Mouse (Mus musculus): Measurements from ENCODE around the gene Hpse.

Hpse gene

DNA sequence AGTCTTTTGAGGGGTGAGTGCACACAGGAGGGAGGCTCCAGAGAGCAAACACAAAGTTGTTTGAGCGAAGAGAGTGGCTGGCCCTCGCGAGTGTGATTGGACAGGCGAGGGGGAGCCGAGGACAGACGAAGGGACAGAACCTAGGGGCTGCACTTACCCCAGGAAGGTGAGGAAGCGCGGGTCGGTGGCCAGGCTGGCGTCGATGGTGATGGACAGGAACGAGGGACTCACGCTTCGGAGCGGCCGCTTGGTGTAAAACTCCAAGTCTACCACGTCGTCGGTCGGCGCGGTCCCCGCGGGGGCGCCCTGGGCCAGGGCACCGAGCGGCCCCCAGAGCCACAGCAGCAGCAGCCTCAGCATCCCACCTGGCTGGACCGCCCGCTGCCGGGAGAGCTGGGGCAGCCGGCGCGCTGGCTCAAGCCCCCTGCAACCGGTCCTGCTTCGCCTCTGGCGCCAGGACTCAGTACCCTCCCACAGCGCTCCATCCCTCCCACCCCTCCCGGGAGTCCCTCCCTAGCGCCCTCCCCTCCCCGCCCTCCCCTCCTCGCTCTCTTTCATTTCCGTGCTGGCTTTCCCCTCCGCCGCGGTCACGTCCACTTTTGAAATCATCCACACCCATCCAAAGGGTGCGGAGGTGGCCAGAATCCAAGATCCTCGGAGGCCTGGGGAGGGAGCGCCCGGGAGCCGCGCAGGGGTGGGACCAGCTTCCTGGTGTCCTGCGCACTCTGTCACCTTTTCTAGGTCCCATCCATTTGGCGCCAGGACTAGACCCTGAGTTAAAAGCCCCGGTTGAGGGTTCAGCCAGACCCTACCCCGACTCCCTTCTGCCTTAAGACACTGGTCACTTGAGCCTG, at the start of gene Hpse:
TSS of gene Hpse (minus strand) at position 482 of the 854 bp plus-strand sequence.
- DNase-seq = peak; percentile 57

DNA sequence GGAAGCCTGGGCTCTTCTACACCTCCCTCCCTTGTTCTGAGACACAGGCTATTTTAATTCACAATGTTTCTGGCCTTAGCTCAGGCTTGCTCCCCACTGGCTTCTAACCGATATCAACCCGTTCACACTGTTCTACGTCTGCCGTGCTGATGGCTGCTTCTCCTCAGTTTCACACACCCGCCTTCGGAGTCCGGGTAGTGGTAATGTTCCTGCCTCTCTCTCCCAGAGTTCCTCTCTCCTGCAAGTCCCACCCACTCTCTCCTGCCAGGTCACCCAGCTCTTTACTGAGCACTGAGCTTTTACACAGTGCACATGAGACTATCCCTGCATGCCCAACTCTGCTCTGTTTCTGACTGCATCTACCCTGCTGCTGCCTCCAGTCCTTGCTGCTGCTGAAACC, 46.5 kb upstream of the Hpse start:
- DNase-seq = no peak

DNA sequence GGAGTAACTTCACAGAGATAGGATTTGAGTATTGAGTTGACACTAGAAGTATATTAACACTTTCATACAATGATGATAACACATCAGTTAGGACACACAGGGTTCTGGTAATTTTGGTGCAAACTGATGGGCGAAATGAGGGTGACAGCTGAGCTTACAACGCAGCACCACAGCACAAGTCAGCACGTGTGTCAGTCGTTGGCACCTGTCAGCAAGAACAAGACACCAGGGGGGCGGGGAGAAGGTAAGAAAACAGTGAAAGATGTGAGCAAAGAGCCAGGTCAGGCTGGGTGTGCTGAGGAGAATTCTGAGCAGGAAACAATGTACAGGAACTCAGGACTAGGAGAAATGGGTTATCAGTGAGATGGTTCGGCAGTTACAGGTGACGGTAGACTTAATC, 42.2 kb upstream of the Hpse start:
- no peak for DNase-seq

DNA sequence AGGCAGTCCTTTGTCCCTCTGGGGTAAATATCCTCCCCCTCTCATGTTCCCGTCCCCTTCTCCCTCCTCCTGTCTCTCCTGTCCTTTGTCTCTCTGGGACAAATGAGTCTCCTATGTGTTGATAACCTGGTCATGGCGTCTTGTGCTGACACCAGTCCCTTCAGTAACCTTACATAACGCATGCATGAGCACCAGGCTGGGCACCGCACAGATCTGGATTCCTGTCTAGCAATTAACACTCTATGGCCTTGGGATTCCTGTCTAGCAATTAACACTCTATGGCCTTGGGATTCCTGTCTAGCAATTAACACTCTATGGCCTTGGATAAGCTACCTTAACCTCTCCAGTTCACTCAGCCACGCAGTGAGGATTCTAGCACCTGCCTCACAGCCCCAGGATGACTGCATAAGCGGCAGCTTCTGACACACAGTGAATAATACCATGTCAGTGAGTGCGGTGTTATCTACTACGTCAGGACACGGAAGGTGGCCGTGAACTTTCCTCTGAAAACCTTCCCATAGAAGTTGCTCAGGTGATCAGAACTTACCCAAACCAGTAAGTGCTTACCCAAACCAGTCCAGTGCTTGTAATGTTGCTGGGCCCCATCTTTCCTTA, 40.6 kb upstream of the Hpse start:
- no peak for DNase-seq

DNA sequence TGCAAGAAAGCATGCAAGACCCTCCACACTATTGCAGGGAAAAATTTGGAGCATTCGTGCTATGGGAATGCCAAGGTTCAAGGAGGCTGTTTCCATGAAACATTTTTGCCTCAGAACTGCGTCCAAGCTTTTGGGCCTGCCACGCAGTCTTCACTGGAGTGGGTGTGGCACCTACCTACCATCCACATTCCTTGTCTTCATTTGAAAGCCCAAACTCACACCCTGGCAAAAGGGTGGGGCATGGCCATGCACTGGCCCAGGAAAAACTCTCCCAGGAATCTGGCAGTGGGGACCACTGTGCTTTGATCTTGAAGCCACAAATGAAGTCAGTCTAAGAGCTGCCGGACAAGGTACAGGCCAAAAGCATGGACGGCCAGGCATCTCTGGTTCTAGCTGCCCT, 38.6 kb upstream of the Hpse start:
- no peak for DNase-seq

DNA sequence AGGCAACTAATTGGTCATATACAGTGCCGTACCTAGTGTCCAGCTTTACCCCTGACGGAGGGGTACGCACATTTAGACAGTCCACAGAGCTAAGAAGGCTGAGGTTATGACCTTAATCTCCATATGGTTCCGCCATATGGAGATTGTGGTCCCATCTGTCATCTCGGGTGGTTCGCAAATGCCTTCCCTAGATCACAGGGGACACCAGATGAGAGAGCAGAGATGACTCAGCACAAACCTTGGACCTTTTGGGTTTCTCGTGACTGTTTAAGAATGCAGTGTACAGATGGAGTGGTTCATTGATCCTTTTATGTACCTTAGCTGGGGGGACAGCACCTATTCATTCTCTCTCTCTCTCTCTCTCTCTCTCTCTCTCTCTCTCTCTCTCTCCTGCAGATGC, 33.9 kb upstream of the Hpse start:
- no peak for DNase-seq

DNA sequence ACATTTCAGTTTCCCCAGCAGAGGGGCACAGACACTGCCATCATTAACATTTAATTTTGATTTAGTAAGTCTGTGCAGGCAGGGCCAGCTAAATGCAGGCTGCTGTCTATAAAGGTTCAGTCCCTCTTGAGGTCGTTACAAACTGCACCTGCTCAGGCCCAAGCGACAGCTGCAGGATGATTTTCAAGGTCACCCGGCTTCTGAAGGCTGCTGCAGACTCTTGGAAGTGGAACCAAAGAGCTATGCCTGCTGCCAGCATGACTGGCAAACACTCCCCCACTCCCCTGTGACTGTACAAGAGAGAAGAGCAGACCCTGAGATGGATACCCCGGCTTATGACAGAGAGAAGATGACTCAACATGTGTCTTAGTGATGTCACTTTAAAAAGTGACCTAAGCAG, 32.1 kb upstream of the Hpse start:
- DNase-seq = peak; percentile 39

DNA sequence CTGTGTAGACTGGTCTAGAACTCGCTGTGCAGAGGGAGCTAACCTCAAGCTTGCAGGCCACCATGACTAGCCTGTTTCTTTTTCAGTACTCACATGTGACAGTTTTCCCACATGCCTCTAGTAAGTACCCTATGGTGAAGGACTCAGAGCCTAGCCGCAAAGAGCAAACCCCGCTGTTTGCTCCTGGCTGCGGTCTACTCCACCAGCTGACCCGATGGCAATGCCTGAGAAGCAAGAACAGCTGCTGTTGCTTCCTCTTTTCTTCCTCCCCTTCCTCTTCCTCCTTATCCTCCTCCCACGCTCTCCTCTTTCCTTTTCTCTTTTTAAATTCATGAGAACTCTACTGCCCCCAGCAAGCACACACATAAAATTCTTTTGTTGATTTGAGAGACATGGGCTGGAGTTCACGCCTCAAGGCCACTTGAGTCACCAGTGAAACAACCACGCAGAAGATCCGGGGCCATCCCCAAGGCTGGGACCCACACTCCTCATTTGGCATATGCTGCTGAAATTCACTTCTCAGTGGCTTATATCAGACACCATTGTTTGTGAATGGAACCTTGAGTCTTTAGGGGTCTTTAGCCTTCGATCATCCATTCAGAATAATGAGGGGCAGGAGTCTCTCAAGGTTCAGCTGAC, 31.2 kb upstream of the Hpse start:
- peak; percentile 45 for DNase-seq

DNA sequence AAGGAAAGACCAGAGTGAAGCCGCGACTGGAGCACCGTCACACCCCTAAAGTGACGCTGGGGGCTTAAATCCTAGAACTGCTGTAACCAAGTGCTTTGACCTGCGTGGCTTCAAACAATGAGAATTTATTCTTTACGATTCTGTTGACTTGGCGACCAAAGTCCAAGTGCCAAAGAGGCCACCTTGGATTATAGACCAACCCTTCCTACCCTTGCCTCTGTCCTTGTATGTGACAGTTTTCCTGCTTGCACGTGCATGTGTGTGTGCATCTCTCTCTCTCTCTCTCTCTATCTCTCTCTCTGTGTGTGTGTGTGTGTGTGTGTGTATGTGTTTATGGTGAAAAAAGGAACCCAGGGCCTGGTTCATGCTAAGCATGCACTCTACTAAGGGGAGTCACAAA, 19.3 kb upstream of the Hpse start:
- no peak for DNase-seq

DNA sequence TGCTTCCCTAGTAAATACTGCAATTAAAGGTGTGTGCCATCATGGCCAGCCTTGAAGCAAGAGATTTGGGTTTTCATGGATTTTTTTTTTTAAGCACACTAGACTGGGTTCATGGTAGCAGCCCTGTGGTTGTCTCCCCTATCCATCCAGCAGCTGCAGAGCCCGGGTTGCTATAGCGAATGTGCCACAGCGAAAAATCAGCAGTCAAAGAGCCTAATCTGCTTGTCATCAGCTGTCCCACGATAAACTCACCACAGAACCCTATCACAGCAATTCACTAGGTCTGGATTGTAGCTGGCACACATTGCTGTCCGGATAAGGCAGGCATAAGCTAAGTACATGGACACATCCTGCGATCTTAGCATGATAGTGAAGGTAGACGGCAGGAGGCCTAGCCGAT, 17.4 kb upstream of the Hpse start:
- no peak for DNase-seq

DNA sequence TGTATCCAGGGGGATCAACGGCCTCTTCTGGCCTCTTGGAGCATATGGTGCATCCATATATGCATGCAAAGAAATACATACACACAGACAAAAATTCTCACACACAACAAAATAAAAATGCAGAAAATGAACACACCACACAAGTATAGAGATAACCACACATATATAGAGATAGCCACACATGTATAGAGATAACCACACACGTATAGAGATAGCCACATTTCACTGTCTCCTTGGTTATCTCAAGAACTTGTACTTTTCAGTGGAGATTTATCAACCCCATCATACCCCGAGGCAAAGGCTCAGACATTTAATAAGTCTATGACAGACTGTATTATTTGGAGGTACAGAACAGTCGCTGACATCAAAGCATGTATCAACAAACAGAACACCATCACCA, 15.0 kb upstream of the Hpse start:
- DNase-seq = no peak

DNA sequence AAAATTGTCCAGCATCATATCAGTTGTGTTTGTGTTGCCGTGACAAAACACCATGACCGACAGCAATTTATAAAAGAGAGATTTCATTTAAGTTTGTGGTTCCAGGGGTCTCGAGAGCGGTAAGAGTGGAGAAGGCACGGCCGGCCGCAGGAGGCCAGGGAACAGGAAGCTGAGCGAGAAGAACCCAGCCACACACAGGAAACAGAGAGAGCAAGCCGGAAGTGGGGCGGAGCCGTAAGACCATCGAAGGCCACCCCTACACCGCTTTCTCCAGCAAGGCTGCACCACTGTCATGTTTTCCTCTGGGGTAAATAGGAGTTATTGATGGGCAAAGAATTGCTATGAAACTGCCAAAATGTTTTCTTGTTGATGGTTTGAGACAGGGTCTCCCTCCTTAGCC, 9.2 kb upstream of the Hpse start:
- peak; percentile 72 for DNase-seq

DNA sequence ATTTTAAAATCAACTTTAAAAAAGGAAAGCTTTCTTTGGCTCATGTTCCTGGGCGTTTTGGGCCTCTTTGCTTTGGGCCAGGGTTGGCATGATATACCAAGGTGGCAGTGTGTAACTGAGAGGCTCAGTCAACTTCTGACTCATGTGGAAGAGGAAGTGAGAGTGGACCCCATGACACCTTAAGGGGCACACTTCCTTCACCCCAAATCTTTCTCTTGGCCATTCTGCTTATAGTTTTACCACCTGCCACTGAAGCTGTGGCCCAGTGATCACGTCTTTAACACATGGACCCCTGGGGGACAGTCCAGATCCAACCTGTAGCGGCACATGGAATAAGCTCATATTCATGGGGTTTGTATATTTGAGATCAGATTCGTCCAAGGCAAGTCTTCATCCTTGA, 6.5 kb upstream of the Hpse start:
- DNase-seq = no peak

DNA sequence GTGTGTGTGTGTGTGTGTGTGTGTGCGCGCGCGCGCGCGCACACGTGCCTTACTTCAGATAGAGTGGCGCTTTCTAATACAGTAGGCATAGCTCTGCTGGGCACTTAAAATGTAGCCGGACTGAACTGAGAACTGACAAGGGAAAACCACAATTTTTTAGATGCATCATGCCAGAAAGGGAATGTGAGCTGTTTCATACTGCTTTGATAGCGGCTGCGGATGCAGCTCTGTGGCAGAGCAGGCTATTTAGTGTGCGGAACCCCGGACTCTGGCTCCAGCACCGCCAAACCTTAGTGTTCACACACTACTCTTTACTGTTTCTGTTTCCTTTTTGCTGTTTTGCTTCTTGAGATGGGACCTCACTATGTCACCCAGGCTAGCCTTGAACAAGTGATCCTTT, 2.8 kb downstream of the Hpse start:
- no peak for DNase-seq

DNA sequence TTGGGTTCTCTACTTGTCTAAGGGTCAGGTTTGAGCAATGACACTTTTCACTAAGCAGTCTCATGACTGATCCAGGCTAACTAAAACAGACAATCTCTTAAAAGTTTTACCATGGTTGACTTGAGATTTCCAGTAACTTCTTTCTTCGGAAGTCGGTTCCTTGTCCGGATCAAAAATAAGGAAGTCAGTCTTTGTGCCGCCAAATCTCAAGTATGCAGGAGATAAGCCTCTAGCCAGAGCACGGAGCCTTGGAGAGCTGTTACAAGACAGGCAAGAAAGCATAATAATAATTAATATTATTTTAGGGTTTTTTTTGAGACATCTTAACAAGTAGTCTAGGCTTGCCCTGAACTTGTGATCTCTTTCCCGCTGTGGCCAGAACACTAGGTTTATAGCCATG, 8.3 kb downstream of the Hpse start:
- DNase-seq = no peak

DNA sequence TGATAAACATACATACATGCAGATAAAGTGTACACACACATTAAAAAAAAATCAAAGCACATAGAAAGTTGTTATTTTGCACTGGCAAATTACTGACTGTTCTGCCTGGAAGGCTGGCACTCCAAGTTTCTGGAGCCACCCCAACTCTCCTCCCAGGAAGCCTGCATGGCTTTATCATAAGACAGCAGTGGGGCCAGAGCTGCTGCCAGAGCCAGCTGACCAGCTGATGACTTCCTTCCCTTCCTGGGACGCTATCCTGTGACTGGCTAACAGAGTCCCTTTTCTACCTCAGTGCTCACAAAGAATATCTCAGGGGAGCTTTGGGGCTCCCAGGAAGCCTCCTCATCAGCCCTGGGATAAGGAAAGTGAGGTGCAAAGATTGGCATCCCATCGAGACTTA, 9.5 kb downstream of the Hpse start:
- no peak for DNase-seq

DNA sequence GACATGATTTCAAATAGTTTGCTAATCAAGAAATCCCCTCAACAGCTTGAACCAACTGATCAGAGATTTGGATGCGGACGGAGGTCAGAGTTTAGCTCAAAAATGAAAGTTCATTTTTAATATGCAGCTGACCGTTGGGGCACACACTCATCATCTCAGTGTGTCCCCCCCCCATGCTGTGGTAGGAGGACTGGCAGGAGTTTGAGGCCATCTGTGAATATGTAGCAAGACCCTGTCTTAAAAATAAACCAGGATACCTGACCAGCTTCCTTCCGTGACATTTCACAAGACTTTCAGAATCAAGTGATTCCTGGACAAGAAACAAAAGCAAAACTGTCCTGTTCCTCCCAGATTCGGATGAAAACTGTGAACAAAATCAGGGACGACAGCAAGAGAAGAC, 10.5 kb downstream of the Hpse start:
- no peak for DNase-seq

DNA sequence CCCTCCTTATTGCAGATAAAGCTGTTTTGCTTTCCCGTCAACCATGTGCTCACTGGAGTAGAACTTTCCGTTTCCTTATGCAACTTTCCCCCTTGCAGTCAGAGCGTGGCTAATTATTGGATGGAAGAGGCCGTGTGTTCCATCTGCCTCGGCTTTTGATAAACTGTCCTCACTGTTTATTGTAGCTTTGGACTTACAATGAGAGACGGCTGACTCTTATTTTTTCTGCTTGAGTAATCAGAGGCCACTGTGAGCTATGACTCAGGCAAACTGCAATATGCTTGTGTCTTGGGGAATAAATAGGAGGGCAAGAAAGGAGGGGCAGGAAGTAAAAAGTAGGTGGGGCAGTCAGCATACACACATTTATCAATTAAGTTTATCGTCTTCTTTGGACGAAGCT, 12.8 kb downstream of the Hpse start:
- DNase-seq = no peak

DNA sequence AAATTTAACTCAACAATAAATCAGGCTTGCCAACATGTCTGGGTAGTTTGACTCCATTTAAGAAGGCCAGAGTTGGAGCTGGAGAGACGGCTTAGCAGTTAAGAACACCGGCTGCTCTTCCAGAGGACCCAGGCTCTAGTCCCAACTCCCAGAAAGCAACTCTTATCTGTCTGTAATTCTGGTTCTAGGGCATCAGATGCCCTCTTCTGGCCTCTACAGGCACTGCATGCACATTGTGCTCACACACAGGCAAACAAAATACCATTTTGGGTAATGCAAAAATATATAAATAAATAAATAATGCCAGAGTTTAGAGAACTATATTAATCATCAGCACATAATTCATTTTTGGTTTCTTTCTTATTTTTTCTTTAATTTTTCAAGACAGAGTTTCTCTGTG, 15.2 kb downstream of the Hpse start:
- no peak for DNase-seq

DNA sequence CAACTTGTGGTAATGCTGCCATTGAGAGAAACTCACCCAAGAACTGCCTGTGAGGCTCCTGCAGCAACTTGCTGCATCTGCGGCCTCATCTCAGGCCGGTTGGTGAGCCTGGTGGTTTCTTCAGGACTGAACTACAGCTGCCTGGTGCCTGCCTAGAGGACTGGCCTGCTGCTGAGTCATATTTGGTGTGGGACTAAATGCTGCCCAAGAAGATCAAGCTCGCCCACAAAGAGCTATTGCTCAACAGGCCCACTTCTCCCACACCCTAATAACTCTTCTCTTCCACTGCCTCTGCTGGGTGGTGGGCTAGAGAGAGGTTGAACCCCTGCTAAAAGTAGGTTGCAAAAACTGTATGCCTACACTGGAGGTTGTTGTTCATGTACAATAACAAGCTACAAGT, 17.2 kb downstream of the Hpse start:
- DNase-seq = no peak

DNA sequence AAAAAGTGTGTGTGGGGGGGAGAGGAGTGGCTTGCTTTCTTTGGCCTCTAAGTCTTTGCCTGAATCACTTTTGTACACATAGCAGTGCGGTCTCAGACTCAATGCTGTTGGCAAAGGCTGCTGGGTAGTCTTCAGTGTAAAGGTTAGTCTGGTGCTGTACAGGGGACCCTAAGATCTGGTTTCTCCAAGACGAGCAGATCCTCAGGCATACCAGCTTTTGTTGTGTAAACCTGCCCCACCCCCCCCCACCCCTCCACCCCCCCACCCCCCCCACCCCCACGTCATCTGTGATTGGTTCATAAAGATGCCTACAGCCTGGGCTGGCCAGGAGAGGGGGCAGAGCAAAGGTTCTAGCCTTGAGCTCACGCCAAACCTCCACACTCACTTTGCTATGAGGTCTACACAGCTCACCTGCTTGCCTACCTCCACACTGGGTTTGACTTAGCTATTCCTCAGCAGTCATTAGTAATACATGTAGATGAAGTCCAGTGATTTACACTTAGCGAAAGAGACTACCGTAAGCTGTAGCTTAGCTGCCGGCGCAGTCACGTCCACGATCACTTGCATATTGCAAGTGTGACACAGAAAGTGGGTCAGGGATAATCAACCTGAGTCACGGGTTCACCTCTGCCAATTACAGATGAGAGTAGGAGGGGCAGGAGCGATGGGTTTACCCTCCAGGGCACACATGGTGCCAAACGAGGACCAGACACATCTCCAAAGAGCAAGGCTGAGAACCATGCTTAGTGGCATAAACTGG, 18.5 kb downstream of the Hpse start:
- DNase-seq = no peak

DNA sequence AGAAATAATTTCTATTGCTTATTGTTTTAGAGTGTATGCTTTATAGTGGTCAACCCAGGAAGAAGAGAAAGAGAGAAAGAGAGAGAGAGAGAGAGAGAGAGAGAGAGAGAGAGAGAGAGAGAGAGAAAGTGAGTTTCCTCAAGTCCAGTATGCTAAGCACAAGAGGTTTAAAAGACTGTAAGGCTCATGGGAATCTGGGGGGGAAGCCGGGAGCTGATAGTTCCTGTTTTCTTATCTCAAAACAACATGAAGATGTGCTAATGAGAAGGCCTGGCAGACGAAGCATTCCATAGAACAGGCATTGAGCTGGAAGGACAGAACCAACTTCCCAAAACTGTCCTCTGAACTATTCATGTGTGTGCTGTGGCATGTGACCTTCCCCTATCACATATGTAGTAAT, 21.6 kb downstream of the Hpse start:
- no peak for DNase-seq

DNA sequence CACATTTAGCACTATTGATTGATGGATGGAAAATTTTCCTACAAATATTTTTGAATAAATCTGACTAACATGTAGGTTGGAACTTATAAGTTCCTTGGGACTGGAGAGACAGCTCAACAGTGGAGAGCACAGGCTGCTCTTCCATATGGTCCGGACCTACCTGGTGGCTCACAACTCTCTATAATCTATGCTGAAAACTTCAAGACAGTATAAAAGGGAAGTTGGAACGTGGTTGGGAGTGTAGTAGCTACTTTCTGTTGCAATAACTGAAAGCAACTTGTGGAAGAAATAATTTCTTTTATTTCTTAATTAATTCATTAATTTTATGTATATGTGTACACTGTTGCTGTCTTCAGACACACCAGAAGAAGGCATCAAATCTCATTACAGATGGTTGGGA, 22.1 kb downstream of the Hpse start:
- DNase-seq = no peak

DNA sequence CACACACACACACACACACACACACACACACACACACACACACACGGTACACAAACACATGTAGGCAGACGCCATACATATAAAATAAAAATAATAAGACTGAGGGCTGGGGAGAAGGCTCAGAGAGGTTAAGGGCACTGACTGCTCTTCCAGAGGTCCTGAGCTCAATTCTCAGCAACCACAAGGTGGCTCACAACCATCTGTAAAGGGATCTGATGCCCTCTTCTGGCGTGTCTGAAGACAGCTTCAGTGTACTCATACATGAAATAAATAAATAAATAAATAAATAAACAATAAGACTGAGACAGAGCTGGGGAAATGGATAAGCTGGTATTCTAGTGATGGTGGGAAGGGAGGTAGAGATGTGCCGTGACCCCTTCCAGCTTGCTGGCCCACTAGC, 33.9 kb downstream of the Hpse start:
- DNase-seq = no peak
